Mouse (Mus musculus): ENCODE data around the gene Siah2.

Gene Siah2

GRCm38 (mm10) chr3:58693331-58693730 is 1.1 kb upstream of the Siah2 start:
- no peak for DNase-seq

DNA sequence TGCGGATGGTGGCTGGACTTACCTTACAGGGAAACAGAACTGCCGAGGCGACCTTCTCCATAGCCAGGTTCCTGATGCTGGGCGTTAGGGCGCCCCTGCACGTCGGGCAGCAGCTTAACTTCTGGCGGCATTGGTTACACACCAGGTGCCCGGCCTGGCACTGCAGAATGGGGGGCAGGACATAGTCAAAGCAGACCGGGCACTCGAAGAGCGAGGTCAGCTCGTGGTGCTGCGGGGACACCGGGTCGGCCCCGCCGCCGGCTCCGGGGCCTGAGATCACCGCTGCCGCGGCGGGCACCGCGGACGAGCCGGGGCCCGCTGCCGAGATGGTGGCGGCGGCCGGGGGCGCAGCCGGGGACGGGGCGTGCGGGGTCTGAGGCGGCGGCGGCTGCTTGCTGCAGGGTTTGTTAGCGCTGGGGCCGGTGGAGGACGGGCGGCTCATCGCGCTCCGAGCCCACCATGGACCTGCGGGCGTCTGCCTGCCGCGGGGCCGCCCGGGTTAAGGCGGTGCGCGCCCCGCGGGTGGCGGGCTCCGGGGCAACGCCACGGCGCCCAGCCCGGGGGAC is 743 bp downstream of the Siah2 start:
- peak; percentile 56 for DNase-seq

- peak; percentile 82 for DNase-seq
Observed at GRCm38 (mm10) chr3:58690619-58691373, 1.4 kb downstream of the Siah2 start.

- no peak for DNase-seq
Observed at GRCm38 (mm10) chr3:58689721-58690120, 2.5 kb downstream of the Siah2 start.

GRCm38 (mm10) chr3:58689105-58689504 is 3.1 kb downstream of the Siah2 start:
- no peak for DNase-seq

- DNase-seq, result no peak
Observed at GRCm38 (mm10) chr3:58688551-58688950, 3.6 kb downstream of the Siah2 start.

DNA sequence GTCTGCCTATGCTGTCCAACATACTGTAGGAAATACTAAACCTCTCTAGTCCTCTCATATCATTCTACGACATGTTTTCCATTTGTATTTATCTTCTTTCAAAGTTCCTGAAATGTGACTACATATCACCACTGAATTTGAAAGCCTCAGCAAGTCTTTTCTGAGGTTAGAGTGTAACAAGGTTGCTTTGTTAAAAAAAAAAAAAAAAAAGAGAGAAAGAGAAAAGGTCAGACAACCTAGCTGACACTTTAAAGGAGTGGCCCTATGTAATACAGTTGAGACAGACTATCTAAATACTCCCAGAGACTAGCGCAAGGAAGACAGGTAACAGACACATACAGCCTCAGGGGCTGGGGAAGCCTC is 5.3 kb downstream of the Siah2 start:
- no peak for DNase-seq

DNA sequence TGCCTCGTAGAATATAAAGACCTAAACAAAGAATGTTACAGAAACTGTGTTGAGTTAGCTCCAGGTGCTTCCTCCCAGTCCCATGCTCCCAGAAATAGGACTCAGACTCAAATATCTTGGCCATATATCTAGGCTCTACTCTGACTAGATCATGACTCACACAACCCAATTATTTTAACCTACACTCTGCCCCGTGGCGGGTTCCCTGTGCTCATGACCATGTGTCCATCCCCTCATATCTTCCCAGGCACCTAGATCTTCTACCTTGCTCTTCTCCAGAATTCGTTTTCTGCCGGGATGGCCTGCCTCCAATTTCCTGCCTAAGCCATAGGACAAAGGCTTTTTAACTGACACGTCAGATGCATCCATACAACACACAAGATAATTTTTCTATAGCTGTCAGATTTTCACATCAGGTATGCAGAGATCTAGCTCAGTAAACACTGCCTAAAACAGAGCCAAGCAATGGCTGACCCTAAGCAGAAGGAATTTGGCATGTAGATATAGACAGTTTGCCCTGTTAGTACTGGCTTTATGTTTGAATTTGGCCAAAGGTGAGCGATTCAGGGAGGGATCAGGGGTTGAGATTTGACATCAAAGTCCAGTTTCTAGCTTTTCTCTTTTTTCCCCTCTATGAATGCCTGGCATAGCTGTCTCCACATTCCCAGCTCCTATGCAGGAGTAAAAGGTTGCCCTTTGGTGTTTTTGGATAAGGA is 5.8 kb downstream of the Siah2 start:
- DNase-seq, result no peak

GRCm38 (mm10) chr3:58685396-58685795 is 6.8 kb downstream of the Siah2 start:
- DNase-seq, result no peak

GRCm38 (mm10) chr3:58683346-58683745 is 8.9 kb downstream of the Siah2 start:
- DNase-seq, result no peak

DNA sequence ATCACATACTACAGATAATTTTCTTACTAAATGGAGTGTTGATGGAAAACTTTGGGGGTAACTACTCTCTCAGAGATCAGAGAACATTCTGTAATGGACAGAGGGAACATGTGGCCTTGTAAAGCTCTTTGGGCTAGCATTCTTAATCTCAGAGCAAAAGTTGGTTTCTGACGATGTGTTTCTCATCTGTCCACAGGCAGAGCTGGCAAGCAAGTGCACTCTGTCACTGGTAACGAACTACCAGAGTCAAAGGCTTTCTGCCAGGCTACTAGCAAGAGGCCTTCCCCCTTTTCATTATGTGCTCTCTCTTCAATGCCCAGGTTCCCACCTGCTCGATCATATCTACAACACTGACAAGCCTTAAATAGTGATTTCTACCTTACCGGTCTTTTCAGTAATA is 9.9 kb downstream of the Siah2 start:
- DNase-seq, result no peak

GRCm38 (mm10) chr3:58681831-58682230 is 10.4 kb downstream of the Siah2 start:
- no peak for DNase-seq

DNA sequence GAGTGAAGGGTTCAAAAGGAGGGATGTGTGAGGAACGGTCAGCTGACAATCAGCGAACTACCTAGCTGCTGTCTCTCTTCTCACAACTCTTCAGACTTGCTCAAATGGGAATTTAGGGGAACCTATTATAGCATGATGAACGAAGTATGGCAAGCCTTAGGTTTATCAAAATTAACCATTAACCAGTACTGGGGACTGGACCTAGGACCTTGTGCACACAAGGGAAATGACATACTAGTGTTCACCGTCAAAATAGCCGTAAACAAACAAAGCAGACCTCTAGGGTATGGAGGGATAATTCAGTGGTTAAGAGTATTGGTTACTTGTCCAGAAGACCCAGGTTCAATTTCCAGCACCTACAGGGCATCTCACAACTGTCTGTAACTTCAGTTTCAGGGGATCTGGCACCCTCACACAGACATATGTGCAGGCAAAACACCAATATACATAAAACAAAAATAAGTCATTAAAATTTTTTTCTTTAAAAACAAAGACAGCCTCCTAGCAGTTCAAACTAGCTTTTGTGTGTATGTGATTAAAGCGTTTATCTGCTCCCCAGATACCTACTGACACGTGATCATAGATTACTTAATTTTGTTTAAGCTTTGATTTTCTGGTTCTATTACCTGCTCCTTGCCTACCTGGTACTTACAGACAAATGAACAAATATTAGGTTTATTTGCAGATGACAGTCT is 11.1 kb downstream of the Siah2 start:
- DNase-seq, result no peak

- DNase-seq, result no peak
Observed at GRCm38 (mm10) chr3:58679996-58680395, 12.2 kb downstream of the Siah2 start.

DNA sequence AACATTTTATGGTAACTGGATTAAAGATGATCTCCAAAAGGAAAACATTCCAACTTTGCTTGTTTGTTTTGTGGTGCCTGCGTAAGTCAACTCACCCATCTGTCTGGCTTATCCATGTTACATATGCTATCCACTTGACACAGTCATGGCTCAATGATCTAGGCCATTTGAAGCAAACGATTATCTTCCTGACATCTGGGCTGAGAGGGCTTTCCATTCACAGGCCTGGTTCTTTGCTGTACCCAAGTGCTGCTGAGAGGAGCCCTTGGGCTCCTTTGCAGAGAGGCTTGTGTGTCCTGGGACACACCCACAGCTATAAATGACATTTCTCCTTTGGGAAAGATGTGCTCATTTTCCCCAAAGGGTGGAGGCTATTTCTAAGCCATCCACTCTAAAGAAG is 13.3 kb downstream of the Siah2 start:
- DNase-seq, result no peak

DNA sequence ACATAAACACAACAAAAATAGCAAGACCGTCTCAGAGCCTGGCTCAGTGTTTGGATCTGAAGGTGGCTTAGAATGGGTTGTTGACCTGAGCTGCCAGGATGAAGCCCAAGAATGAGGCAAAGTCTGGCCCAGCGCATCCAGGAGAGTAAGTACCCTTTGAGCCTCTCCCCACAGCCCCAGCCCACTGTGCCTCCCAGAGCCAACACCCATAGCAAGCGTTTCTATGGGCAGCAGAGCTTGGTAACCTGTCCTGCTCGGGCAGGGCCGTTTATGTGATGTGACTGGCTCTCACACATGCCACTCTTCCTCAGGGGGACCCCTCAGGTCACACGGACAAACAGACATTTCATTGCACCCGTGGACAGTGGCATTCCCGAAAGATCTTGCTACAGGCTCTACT is 13.8 kb downstream of the Siah2 start:
- DNase-seq, result no peak

DNA sequence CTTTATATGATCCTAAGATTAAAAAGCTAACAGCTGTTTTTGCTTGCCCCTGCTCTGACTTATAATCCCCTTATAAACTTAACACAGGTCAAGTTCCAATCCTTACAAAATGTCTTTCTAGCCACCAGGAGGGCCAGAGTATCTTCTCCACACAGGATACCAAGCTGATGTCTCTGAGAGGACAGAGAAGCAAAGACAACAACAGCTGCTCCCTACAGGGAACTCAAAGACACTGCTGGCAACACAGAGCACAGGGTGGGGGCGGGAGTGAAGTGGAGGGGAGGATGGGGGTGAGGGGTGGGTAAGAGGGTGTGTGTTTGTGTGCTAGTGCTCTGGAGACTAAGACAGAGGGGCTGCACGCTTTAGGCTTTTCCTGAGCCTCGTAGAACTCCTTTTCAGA is 14.6 kb downstream of the Siah2 start:
- no peak for DNase-seq

DNA sequence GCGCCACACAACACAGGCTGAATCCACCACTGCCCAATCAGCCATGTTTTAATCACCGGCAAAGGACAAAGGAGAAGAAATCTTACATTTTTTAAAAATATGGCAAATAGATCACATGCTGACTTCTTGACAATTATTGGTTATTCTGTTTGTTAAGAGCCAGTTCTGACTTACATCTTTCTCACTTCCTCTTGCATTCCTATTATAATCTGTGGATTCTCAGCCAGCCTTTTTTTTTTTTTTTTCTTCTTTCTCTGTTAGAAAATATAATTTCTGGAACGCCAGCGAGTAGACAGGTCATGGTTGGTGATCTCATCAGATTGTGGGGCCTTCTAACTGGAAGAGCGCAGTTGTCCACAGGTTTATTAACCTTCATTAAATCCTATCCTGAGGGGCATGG is 18.9 kb downstream of the Siah2 start:
- no peak for DNase-seq

DNA sequence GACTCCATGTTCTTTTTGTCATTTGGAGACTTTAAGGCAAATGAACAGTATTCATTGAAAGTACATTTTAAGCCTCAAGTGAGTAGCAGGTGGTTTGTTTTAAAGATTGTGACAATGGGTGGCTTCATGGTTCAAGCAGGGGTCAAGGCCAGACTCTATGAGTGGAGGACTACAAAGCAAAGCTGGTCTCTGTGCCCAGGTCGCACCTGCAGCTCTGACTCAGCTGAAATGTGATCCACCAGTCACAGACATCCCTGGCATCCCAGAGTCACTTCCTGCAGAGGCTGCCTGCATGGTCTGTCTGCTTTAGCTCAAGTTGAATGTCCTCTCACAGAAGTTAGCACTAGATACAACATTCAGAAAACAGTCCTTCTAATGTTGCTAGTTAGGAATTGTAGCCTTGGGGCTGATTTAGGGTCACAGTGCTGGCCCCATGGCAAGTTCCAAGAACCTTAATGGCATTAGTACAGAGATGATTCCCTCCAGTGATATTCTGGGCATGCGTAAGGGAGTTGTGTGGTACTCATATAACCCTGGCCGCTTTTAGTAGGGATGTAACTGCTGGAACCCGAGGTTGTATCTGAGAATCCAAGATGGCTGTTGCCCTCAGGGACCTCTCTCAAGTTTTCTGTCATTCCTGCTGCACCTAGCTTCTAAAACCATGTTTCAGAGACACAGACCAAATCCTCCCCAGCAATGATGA is 19.6 kb downstream of the Siah2 start:
- DNase-seq, result no peak

DNA sequence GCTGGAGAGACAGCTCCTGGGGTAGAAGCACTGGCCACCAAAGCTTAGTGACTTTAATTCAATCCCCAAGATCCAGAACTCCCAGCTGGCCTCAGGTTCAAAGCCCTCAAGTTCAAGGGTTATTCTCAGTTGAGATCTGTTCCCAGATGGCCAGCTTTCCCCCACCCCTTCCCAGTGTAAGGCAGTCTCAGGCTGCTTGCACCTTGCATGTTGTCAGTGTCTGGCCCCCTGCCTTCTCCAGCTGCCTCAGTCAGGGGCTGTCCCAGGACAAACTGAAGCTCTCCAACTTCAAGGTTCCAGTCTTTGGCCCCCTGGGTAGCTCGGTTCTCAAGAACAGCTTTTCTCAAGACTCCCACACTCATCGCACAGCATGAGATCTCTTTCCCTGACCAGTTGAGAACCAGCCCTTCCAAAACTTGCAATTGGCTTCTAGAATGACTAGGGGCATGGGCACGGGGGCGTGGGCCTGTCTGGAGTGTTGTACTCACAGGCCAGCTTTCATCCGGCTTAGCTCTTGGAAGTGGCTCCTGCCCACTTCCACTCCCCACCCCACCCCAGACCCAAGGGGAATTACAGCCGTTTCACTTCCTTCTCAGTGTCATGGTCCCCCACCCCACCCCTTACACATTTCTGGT is 20.5 kb downstream of the Siah2 start:
- DNase-seq, result no peak

DNA sequence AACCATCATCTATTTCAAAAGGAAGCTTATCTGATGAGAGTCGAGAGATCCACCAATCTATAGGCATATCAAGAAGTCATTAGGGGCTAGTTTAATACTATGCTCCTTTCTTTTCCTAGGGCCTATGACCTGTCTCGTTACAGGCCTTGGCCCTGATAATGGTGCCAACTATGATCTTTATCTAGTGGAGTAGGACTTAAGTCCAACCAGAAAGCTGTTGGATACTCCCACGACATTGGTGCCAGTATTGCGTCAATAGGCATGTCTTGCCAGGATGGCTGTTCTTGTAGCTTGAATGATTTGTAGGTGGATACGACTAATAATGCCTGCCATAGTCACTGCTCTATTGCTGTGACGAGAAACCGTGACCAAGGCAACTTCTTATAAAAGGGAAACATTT is 28.2 kb downstream of the Siah2 start:
- DNase-seq, result no peak

DNA sequence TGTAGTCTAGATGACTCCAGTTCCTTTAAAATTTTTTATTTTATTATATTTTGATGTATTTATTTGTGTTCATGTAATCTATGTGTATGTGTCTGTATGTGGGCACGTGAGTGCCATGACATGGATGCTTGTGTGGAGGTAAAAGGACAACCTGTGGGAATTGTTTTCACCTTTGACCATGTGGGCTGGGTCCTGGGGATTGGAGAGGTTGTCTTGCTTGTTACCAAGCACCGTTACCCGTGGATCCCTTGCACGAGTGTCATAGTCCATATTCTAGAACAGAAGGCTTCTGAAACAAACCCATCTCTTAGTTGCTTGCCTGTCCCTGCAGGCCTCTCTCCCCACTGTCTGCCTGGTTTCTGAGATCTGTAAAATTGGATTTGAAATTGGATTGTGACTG is 31.6 kb downstream of the Siah2 start:
- no peak for DNase-seq

DNA sequence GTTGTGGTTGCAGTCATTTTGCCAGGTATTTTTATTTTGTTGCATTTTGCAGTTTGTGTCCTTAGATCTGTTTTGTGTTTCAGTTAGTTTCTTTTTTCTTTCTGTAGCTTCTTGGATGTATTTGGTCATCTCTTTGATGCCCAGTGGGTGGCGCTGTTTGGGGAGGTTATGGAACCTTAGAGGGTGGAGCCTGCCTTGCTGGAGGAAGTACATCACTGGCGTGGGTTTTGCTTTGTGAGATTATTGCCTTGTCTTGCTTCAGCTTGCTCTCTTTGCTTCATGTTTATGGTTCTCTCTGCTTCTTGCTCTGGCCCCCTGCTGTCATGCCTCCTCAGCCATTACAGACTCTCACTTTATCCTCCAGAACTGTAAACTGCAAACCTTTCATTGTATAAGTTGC is 34.8 kb downstream of the Siah2 start:
- DNase-seq, result no peak

Measured in cerebellum, adult 11 months (tissue).